9 mouse cellular contexts compared by ENCODE assay signal in the genomic region with DNA sequence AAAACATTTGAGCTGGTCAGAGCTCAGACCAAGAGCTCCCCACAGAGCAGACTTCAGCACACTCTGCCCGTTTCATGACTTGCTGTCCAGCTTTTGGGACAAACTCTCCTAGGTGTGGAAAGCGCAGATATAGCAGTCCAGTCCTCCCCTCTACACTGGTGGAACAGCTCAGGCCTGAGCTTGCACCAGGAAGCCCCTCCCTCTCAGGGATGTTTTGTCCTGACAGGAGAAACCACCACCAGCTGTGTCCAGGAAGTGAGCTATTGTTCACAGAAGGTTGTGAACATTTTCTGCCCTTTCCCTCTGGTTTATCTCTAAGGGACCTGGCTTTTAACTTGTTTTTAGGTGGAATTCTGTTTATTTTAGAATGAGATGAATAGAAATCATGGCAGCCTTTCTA. TPM values are rescaled to one million over a fixed set of nuclear protein-coding genes. Genes with fewer than 3 reads are reported as not detected.
DNase-seq lines count a peak whose midpoint lies in the region; ATAC-seq lines count a peak whose summit lies in the region.
"Had no signal": no experiment of that assay in that cellular context is flagged by ENCODE, and none has a peak within 500 bp of the region (broad histone marks: within the 10 kb centered on the region; RNA-seq: fewer than 3 reads in every experiment).

No protein-coding gene starts in this region.

- H3K36me3 ChIP-seq in embryonic facial prominence, embryonic 14.5 days (ENCODE audit: control insufficient read depth, insufficient read depth, low read length) = no peaks in the 10 kb centered on the region
- H3K36me3 ChIP-seq in liver, embryonic 16.5 days (ENCODE audit: control insufficient read depth, insufficient read depth) = no peaks in the 10 kb centered on the region

- no peak overlapping the region for H3K4me3 ChIP-seq in embryonic facial prominence, embryonic 14.5 days (ENCODE audit: low read depth, low read length)
- H3K4me3 ChIP-seq in liver, embryonic 16.5 days (ENCODE audit: low read depth, low read length) = no peak overlapping the region

- ATAC-seq in embryonic facial prominence, embryonic 14.5 days (ENCODE audit: low read depth) = no peak
- ATAC-seq in liver, embryonic 16.5 days (ENCODE audit: low read depth) = no peak

- peaks cover 22% of the 10 kb centered on the region for H3K4me1 ChIP-seq in embryonic facial prominence, embryonic 14.5 days (ENCODE audit: control insufficient read depth, insufficient read depth, low read length)
- peaks cover 28% of the 10 kb centered on the region for H3K4me1 ChIP-seq in liver, embryonic 16.5 days (ENCODE audit: control insufficient read depth, low read depth, low read length)

- 0 out of 2 replicates have a peak overlapping the region, but pooled peaks have one; percentile 19 for H3K27ac ChIP-seq in embryonic facial prominence, embryonic 14.5 days (replicated peaks; ENCODE audit: low read depth, low read length)
- 0 out of 2 replicates have a peak overlapping the region, but pooled peaks have one; percentile 17 for H3K27ac ChIP-seq in liver, embryonic 16.5 days (ENCODE audit: low read length)

- 43% methylated on average over 2 of the region's 2 CpGs for WGBS in embryonic facial prominence, embryonic 14.5 days
- 28% methylated on average over 2 of the region's 2 CpGs for WGBS in liver, embryonic 16.5 days (ENCODE audit: insufficient replicate concordance)

- no peak overlapping the region for H3K4me2 ChIP-seq in embryonic facial prominence, embryonic 14.5 days (ENCODE audit: low read depth, low read length)
- no peak overlapping the region for H3K4me2 ChIP-seq in liver, embryonic 16.5 days (ENCODE audit: low read depth, low read length)

- DNase-seq in kidney, postnatal 10 days = peak; percentile 49
- DNase-seq in kidney, adult 9 months = no peak
- DNase-seq in ZHBTc4 (ENCODE audit: low read depth, low spot score) = peak; percentile 76
- DNase-seq in embryonic facial prominence, embryonic 14.5 days (ENCODE audit: low spot score) = peak; percentile 54
- DNase-seq in thymus, postnatal 0 days (ENCODE audit: low spot score) = no peak
- no peak for DNase-seq in thymus, postnatal 10 days (ENCODE audit: low spot score in 2 of 2)
- DNase-seq: right cerebral cortex, adult 18-20 months; thymus, postnatal 25 days had no signal

- H3K27me3 ChIP-seq in embryonic facial prominence, embryonic 14.5 days (replicated peaks; ENCODE audit: control insufficient read depth, insufficient read depth, low read length) = no peaks in the 10 kb centered on the region
- H3K27me3 ChIP-seq in liver, embryonic 16.5 days (ENCODE audit: control insufficient read depth, insufficient read depth, low read depth, low read length) = no peaks in the 10 kb centered on the region

- no peak overlapping the region for H3K9ac ChIP-seq in embryonic facial prominence, embryonic 14.5 days (ENCODE audit: low read depth, low read length)
- H3K9ac ChIP-seq in liver, embryonic 16.5 days (ENCODE audit: low read depth, low read length) = no peak overlapping the region

- H3K9me3 ChIP-seq in embryonic facial prominence, embryonic 14.5 days (ENCODE audit: control insufficient read depth, low read length) = no peaks in the 10 kb centered on the region
- H3K9me3 ChIP-seq in liver, embryonic 16.5 days (replicated peaks; ENCODE audit: control insufficient read depth, low read length) = no peaks in the 10 kb centered on the region

RNA-seq across cellular contexts. Expression of a gene that starts 51.1 kb away (rescaled TPM):
- polyA plus RNA-seq in embryonic facial prominence, embryonic 14.5 days (2014; fragmentation: Nextera tagmentation; extraction: Ambion mirVana) = 1.4 and 2.4 TPM in 2 replicates
- 0.06 and 0.14 TPM in 2 replicates for polyA plus RNA-seq in liver, embryonic 16.5 days (2015; fragmentation: Nextera tagmentation; extraction: Ambion mirVana)
- polyA plus RNA-seq in thymus, postnatal 0 days (2015; fragmentation: Nextera tagmentation; extraction: Ambion mirVana) = 1.3 and 2.0 TPM in 2 replicates

Comparison
In these comparisons a context has a peak if more than half of its experiments do, and no peak if none do; other contexts are left out.
1. DNase-seq: peak in kidney, postnatal 10 days (single experiment), ZHBTc4 (single experiment) and embryonic facial prominence, embryonic 14.5 days (single experiment); none in kidney, adult 9 months (single experiment), thymus, postnatal 0 days (single experiment) and thymus, postnatal 10 days (0 of 2).